Mouse (Mus musculus): ENCODE results near the gene BC030499. TPM values are rescaled to one million over a fixed set of nuclear protein-coding genes. Genes with fewer than 3 reads are reported as not detected.

BC030499 gene
- total RNA-seq (2014; fragmentation: Nextera tagmentation) (2.5 and 3.7 TPM in 2 replicates), total RNA-seq (2017) (0.99 and 1.2 TPM in 2 replicates), polyA plus RNA-seq (2012) (0.04 TPM in 1 of 2 replicates, not detected in the other)

- TF ChIP-seq POLR2AphosphoS5 (IDR thresholded peaks at IDR 0.05; ENCODE audit: insufficient replicate concordance, low read depth, low read length) (no peak), GATA2 (IDR thresholded peaks at IDR 0.05; ENCODE audit: borderline replicate concordance, low read depth, low read length) (no peak), GATA1 (IDR thresholded peaks at IDR 0.05; ENCODE audit: borderline replicate concordance, low read length) (no peak), CTCF (IDR thresholded peaks at IDR 0.05; ENCODE audit: low read depth, low read length) (no peak), TAL1 (conservative IDR thresholded peaks at IDR 0.05; ENCODE audit: low read depth, low read length) (no peak)
- no peak for ATAC-seq (ENCODE audit: extremely low read depth, insufficient number of reproducible peaks, low FRiP score, poor library complexity, severe bottlenecking)
- peaks cover 88% of the 10 kb centered on the region for H3K36me3 ChIP-seq (replicated peaks)
Observed at GRCm38 (mm10) chr11:78290654-78291053, at the start of gene BC030499. Gene BC030499 (plus strand): TSS chr11:78290841.

GRCm38 (mm10) chr11:78245261-78245626 lies 45.4 kb upstream of the BC030499 start:
- Histone ChIP-seq H3K9me3 (replicated peaks) (no peaks in the 10 kb centered on the region), H3K4me3 (ENCODE audit: low read depth, low read length) (peak overlapping the region; percentile 81), H3K27me3 (ENCODE audit: insufficient read depth, low read length) (no peaks in the 10 kb centered on the region), H3K36me3 (replicated peaks) (peaks cover 43% of the 10 kb centered on the region), H3K4me1 (ENCODE audit: insufficient read depth, low read depth, low read length) (peaks cover 56% of the 10 kb centered on the region)
- no peak for TF ChIP-seq CTCF (IDR thresholded peaks at IDR 0.05; ENCODE audit: low read depth, low read length)
- no peak for TF ChIP-seq GATA2 (IDR thresholded peaks at IDR 0.05; ENCODE audit: borderline replicate concordance, low read depth, low read length)
- no peak for TF ChIP-seq GATA1 (IDR thresholded peaks at IDR 0.05; ENCODE audit: borderline replicate concordance, low read length)
- no peak for TF ChIP-seq POLR2AphosphoS5 (IDR thresholded peaks at IDR 0.05; ENCODE audit: insufficient replicate concordance, low read depth, low read length)
- no peak for TF ChIP-seq TAL1 (conservative IDR thresholded peaks at IDR 0.05; ENCODE audit: low read depth, low read length)
- DNase-seq (ENCODE audit: low spot score) (peak; percentile 13), ATAC-seq (ENCODE audit: extremely low read depth, insufficient number of reproducible peaks, low FRiP score, poor library complexity, severe bottlenecking) (no peak)

More at GRCm38 (mm10) chr11:78290654-78291053, at the start of gene BC030499:
- Histone ChIP-seq H3K27me3 (ENCODE audit: insufficient read depth, low read length) (no peaks in the 10 kb centered on the region), H3K4me1 (ENCODE audit: insufficient read depth, low read depth, low read length) (no peaks in the 10 kb centered on the region), H3K4me3 (ENCODE audit: low read depth, low read length) (no peak within 1 kb of the TSS), H3K9me3 (replicated peaks) (no peaks in the 10 kb centered on the region)
- no peak for DNase-seq (ENCODE audit: low spot score)

DNA sequence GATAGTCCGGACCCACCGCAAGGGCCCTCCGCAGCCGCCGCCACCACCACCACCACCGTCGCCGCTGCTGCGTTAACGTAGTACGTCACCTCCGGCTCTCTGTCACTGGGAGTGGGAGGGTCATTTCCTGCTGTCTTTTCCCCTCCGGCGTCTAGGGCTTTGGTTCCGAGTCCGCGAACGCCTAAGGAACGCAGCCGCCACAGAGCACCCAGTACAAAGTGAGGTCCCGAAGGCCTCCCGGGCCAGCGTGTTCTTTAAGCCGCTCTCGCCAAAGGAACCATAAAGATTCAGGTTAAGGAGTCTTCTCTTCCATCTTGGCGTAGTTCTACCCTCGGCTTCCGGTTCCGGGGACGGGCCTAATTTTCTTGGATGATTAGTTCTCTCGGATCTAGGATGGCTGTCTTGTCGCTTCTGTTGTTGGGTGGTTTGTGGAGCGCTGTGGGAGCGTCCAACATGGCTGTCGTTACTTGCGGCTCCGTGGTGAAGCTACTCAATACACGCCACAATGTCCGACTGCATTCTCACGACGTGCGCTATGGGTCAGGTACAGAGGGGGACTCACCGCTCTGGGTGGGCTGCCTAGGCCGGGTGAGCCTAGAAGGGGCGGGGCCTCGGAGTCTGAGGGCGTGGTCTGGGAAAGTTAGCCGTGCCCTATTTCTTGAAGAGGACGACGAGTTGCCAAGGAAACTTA lies 44.9 kb upstream of the BC030499 start, which contains the start of the genes Sdf2 and Supt6:
Gene Sdf2, plus strand, starts transcription at position 120 of the 691 bp plus-strand sequence.
Gene Supt6, minus strand, starts transcription at position 361 of the 691 bp plus-strand sequence.
- peak within 1 kb of the TSS; percentile 81 for H3K4me3 ChIP-seq (ENCODE audit: low read depth, low read length)
- peaks cover 57% of the 10 kb centered on the region for H3K4me1 ChIP-seq (ENCODE audit: insufficient read depth, low read depth, low read length)
- H3K9me3 ChIP-seq (replicated peaks), result no peaks in the 10 kb centered on the region
- no peaks in the 10 kb centered on the region for H3K27me3 ChIP-seq (ENCODE audit: insufficient read depth, low read length)
- H3K36me3 ChIP-seq (replicated peaks), result peaks cover 41% of the 10 kb centered on the region
- ATAC-seq (ENCODE audit: extremely low read depth, insufficient number of reproducible peaks, low FRiP score, poor library complexity, severe bottlenecking) (peak; percentile 74), DNase-seq (ENCODE audit: low spot score) (peak; percentile 77)
- TF ChIP-seq TAL1 (conservative IDR thresholded peaks at IDR 0.05; ENCODE audit: low read depth, low read length) (no peak), CTCF (IDR thresholded peaks at IDR 0.05; ENCODE audit: low read depth, low read length) (no peak), GATA1 (IDR thresholded peaks at IDR 0.05; ENCODE audit: borderline replicate concordance, low read length) (no peak), GATA2 (IDR thresholded peaks at IDR 0.05; ENCODE audit: borderline replicate concordance, low read depth, low read length) (no peak), POLR2AphosphoS5 (IDR thresholded peaks at IDR 0.05; ENCODE audit: insufficient replicate concordance, low read depth, low read length) (no peak)

GRCm38 (mm10) chr11:78246318-78247011 lies 44.2 kb upstream of the BC030499 start:
- Histone ChIP-seq H3K27me3 (ENCODE audit: insufficient read depth, low read length) (no peaks in the 10 kb centered on the region), H3K36me3 (replicated peaks) (peaks cover 42% of the 10 kb centered on the region), H3K4me3 (ENCODE audit: low read depth, low read length) (peak overlapping the region; percentile 81), H3K9me3 (replicated peaks) (no peaks in the 10 kb centered on the region), H3K4me1 (ENCODE audit: insufficient read depth, low read depth, low read length) (peaks cover 60% of the 10 kb centered on the region)
- ATAC-seq (ENCODE audit: extremely low read depth, insufficient number of reproducible peaks, low FRiP score, poor library complexity, severe bottlenecking) (no peak), DNase-seq (ENCODE audit: low spot score) (no peak)
- TF ChIP-seq POLR2AphosphoS5 (IDR thresholded peaks at IDR 0.05; ENCODE audit: insufficient replicate concordance, low read depth, low read length), result no peak
- TF ChIP-seq GATA2 (IDR thresholded peaks at IDR 0.05; ENCODE audit: borderline replicate concordance, low read depth, low read length), result no peak
- TF ChIP-seq CTCF (IDR thresholded peaks at IDR 0.05; ENCODE audit: low read depth, low read length), result no peak
- no peak for TF ChIP-seq TAL1 (conservative IDR thresholded peaks at IDR 0.05; ENCODE audit: low read depth, low read length)
- no peak for TF ChIP-seq GATA1 (IDR thresholded peaks at IDR 0.05; ENCODE audit: borderline replicate concordance, low read length)

DNA sequence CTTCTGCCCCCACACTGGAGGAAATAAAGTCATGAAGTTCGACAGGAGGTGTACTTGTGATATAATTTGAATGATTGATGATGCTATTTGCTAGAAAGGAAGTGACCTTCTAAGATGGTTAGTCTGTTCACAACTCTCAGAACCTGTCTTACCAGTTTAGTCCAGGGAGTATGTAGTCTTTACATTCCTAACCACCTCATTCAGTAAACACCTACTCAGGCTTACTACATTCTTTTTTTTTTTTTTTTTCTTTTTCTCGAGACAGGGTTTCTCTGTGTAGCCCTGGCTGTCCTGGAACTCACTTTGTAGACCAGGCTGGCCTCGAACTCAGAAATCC lies 43.7 kb upstream of the BC030499 start:
- Histone ChIP-seq H3K36me3 (replicated peaks) (peaks cover 43% of the 10 kb centered on the region), H3K4me1 (ENCODE audit: insufficient read depth, low read depth, low read length) (peaks cover 56% of the 10 kb centered on the region), H3K4me3 (ENCODE audit: low read depth, low read length) (peak overlapping the region; percentile 81; the same call in 1 of the 2 replicates), H3K27me3 (ENCODE audit: insufficient read depth, low read length) (no peaks in the 10 kb centered on the region), H3K9me3 (replicated peaks) (no peaks in the 10 kb centered on the region)
- DNase-seq (ENCODE audit: low spot score) (no peak), ATAC-seq (ENCODE audit: extremely low read depth, insufficient number of reproducible peaks, low FRiP score, poor library complexity, severe bottlenecking) (no peak)
- TF ChIP-seq POLR2AphosphoS5 (IDR thresholded peaks at IDR 0.05; ENCODE audit: insufficient replicate concordance, low read depth, low read length) (no peak), GATA2 (IDR thresholded peaks at IDR 0.05; ENCODE audit: borderline replicate concordance, low read depth, low read length) (no peak), TAL1 (conservative IDR thresholded peaks at IDR 0.05; ENCODE audit: low read depth, low read length) (no peak), GATA1 (IDR thresholded peaks at IDR 0.05; ENCODE audit: borderline replicate concordance, low read length) (no peak), CTCF (IDR thresholded peaks at IDR 0.05; ENCODE audit: low read depth, low read length) (no peak)

GRCm38 (mm10) chr11:78247727-78248140 lies 42.9 kb upstream of the BC030499 start:
- DNase-seq (ENCODE audit: low spot score) (peak; percentile 72), ATAC-seq (ENCODE audit: extremely low read depth, insufficient number of reproducible peaks, low FRiP score, poor library complexity, severe bottlenecking) (peak; percentile 54)
- Histone ChIP-seq H3K4me3 (ENCODE audit: low read depth, low read length) (peak overlapping the region; percentile 61), H3K4me1 (ENCODE audit: insufficient read depth, low read depth, low read length) (peaks cover 53% of the 10 kb centered on the region), H3K36me3 (replicated peaks) (peaks cover 43% of the 10 kb centered on the region), H3K27me3 (ENCODE audit: insufficient read depth, low read length) (no peaks in the 10 kb centered on the region), H3K9me3 (replicated peaks) (no peaks in the 10 kb centered on the region)
- TF ChIP-seq CTCF (IDR thresholded peaks at IDR 0.05; ENCODE audit: low read depth, low read length), result no peak
- TF ChIP-seq GATA2 (IDR thresholded peaks at IDR 0.05; ENCODE audit: borderline replicate concordance, low read depth, low read length), result no peak
- TF ChIP-seq GATA1 (IDR thresholded peaks at IDR 0.05; ENCODE audit: borderline replicate concordance, low read length), result no peak
- TF ChIP-seq TAL1 (conservative IDR thresholded peaks at IDR 0.05; ENCODE audit: low read depth, low read length), result no peak
- TF ChIP-seq POLR2AphosphoS5 (IDR thresholded peaks at IDR 0.05; ENCODE audit: insufficient replicate concordance, low read depth, low read length), result no peak
